ENCODE assay signal across 9 mouse cellular contexts in the genomic region with DNA sequence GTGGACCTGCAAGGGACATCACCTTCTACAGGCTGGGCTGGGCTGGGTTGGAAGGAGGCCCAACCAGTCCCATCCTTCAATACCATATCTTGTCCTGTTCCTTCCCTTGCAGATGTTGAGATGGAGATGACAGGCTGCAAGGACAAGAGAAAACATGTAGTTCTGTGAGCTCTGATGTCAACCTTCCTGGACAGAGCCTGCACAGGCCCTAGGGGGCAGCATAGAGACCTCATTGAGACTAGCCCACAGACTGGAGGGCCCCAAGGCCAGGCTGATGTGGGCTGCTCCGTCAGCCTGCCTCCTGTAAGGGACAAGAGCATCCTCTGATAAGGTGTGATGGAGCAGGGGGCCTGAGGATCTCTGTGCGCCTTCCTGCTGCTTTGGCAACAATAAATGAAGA. TPM values are rescaled to one million over a fixed set of nuclear protein-coding genes. Genes with fewer than 3 reads are reported as not detected.
A peak's percentile ranks its signal among the peaks of the same experiment; 100 is the strongest.
DNase-seq lines count a peak whose midpoint lies in the region; ATAC-seq and TF ChIP-seq lines count a peak whose summit lies in the region.
"Had no signal": no experiment of that assay in that cellular context is flagged by ENCODE, and none has a peak within 500 bp of the region (broad histone marks: within the 10 kb centered on the region; RNA-seq: fewer than 3 reads in every experiment).

No protein-coding gene starts in this region.

- no peak overlapping the region for H3K27ac ChIP-seq in lung, postnatal 0 days (ENCODE audit: low read length)
- H3K27ac ChIP-seq: neural tube, embryonic 12.5 days had no signal

- DNase-seq in cerebellum, adult 11-12 months: peak; percentile 61
- peak; percentile 62 for DNase-seq in lung, postnatal 0 days (ENCODE audit: low spot score)
- DNase-seq in lung, postnatal 25 days (ENCODE audit: low spot score): no peak
- peak; percentile 42 to 69 for DNase-seq in cerebellum, postnatal 25 days
- DNase-seq in lung, postnatal 10 days: peak; percentile 59
- no peak for DNase-seq in ovary, adult 18-20 months (ENCODE audit: low spot score)
- DNase-seq in left cerebral cortex, postnatal 36 days (ENCODE audit: low spot score in 2 of 2): no peak

- H3K36me3 ChIP-seq in lung, postnatal 0 days (ENCODE audit: insufficient read depth, low read length): peaks cover 18% of the 10 kb centered on the region

- H3K9me3 ChIP-seq in lung, postnatal 0 days (ENCODE audit: low read length): no peaks in the 10 kb centered on the region
- H3K9me3 ChIP-seq: neural tube, embryonic 12.5 days had no signal

- no peak overlapping the region for H3K4me2 ChIP-seq in lung, postnatal 0 days (replicated peaks; ENCODE audit: low read depth, low read length)
- H3K4me2 ChIP-seq: neural tube, embryonic 12.5 days had no signal

- H3K4me1 ChIP-seq in lung, postnatal 0 days (ENCODE audit: insufficient read depth, low read depth, low read length): peaks cover 5% of the 10 kb centered on the region; the same call in 1 of the 2 replicates

- no peak overlapping the region for H3K4me3 ChIP-seq in lung, postnatal 0 days (ENCODE audit: low read depth, low read length)
- H3K4me3 ChIP-seq: neural tube, embryonic 12.5 days had no signal

- 51% methylated on average over 2 of the region's 2 CpGs for WGBS in lung, postnatal 0 days

- ATAC-seq in cerebellum, adult (ENCODE audit: insufficient number of reproducible peaks, low FRiP score, low TSS enrichment): no peak
- ATAC-seq in lung, postnatal 0 days: no peak

- H3K27me3 ChIP-seq in lung, postnatal 0 days (replicated peaks; ENCODE audit: insufficient read depth, low read length): no peaks in the 10 kb centered on the region
- H3K27me3 ChIP-seq: neural tube, embryonic 12.5 days had no signal

- no peak for TF ChIP-seq EP300 in lung, postnatal 0 days (IDR thresholded peaks at IDR 0.05)

- intact Hi-C loops in left cerebral cortex, postnatal 36 days (cut with DNase I): loop anchor here (1.0 kb wide), 1 partner anchor 71 kb away; no protein-coding TSS in a partner anchor

- TF ChIP-seq CTCF in lung, postnatal 0 days (IDR thresholded peaks at IDR 0.05): peak; percentile 66

- no peak overlapping the region for H3K9ac ChIP-seq in lung, postnatal 0 days (replicated peaks; ENCODE audit: low read depth)
- H3K9ac ChIP-seq: neural tube, embryonic 12.5 days had no signal

RNA-seq across cellular contexts. Expression of a gene that starts 2.0 kb away (rescaled TPM):
- polyA plus RNA-seq in lung, postnatal 0 days (2015; fragmentation: Nextera tagmentation; extraction: Ambion mirVana): 10.4 and 11.7 TPM in 2 replicates
- 1 to 10 TPM; 7.5 to 7.6 TPM for total RNA-seq in left cerebral cortex, postnatal 36 days (2021)

RNA-seq across cellular contexts. Expression of a gene that starts 4.6 kb away (rescaled TPM):
- 5.1 and 6.9 TPM in 2 replicates for polyA plus RNA-seq in lung, postnatal 0 days (2015; fragmentation: Nextera tagmentation; extraction: Ambion mirVana)
- 1 to 10 TPM; 8.9 to 9.0 TPM for total RNA-seq in left cerebral cortex, postnatal 36 days (2021)

RNA-seq across cellular contexts. Expression of a gene that starts 8.9 kb away (rescaled TPM):
- polyA plus RNA-seq in lung, postnatal 0 days (2015; fragmentation: Nextera tagmentation; extraction: Ambion mirVana): 203 and 305 TPM in 2 replicates
- 10 to 100 TPM; 94.7 to 96.7 TPM for total RNA-seq in left cerebral cortex, postnatal 36 days (2021)

RNA-seq across cellular contexts. Expression of a gene that starts 26.6 kb away (rescaled TPM):
- 13.2 and 14.2 TPM in 2 replicates for polyA plus RNA-seq in lung, postnatal 0 days (2015; fragmentation: Nextera tagmentation; extraction: Ambion mirVana)
- total RNA-seq in left cerebral cortex, postnatal 36 days (2021): 10 to 100 TPM; 76.2 to 78.8 TPM

RNA-seq across cellular contexts. Expression of a gene that starts 34.1 kb away (rescaled TPM):
- polyA plus RNA-seq in lung, postnatal 0 days (2015; fragmentation: Nextera tagmentation; extraction: Ambion mirVana): 5.1 and 5.5 TPM in 2 replicates
- total RNA-seq in left cerebral cortex, postnatal 36 days (2021): 100 to 1,000 TPM; 431 to 463 TPM

Comparison
In these comparisons a context has a peak if more than half of its experiments do, and no peak if none do; other contexts are left out.
1. DNase-seq: peak in cerebellum, adult 11-12 months (single experiment), lung, postnatal 0 days (single experiment), cerebellum, postnatal 25 days (2 of 2) and lung, postnatal 10 days (single experiment); none in lung, postnatal 25 days (single experiment), ovary, adult 18-20 months (single experiment) and left cerebral cortex, postnatal 36 days (0 of 2).